Mouse (Mus musculus): ENCODE data around the gene Sept9. TPM values are rescaled to one million over a fixed set of nuclear protein-coding genes. Genes with fewer than 3 reads are reported as not detected.
A peak's percentile ranks its signal among the peaks of the same experiment; 100 is the strongest.
"Not testable (repeated sequence)": the region's sequence is repeated elsewhere in the genome, so short reads cannot be mapped to it uniquely, and the experiment has no call there.

Gene Sept9
- polyA plus RNA-seq, 1 experiment from 2014 or later = 126 TPM

GRCm38 (mm10) chr11:117342490-117342889 is 143.0 kb downstream of the Sept9 start:
- H3K4me3 ChIP-seq (replicated peaks); H3K9me3 ChIP-seq (replicated peaks); H3K4me2 ChIP-seq; H3K9ac ChIP-seq; H3K36me3 ChIP-seq; ATAC-seq (replicated peaks; ENCODE audit: low FRiP score); H3K27ac ChIP-seq; H3K27me3 ChIP-seq: not testable (repeated sequence)
- 95% methylated on average over 6 of the region's 6 CpGs for WGBS
- H3K4me1 ChIP-seq = peaks cover 88% of the 10 kb centered on the region

- Histone ChIP-seq H3K4me1 (peaks cover 90% of the 10 kb centered on the region), H3K9me3 (replicated peaks) (no peaks in the 10 kb centered on the region), H3K36me3 (0 out of 2 replicates have a peak, but pooled peaks cover 7% of the 10 kb centered on the region), H3K9ac (no peak overlapping the region), H3K27me3 (no peaks in the 10 kb centered on the region), H3K4me2 (no peak overlapping the region), H3K4me3 (replicated peaks) (no peak overlapping the region), H3K27ac (peak overlapping the region; percentile 83; the same call in 1 of the 2 replicates)
- WGBS = 69% methylated on average over 5 of the region's 5 CpGs
- no peak for ATAC-seq (replicated peaks; ENCODE audit: low FRiP score)
These were observed 144.3 kb downstream of the Sept9 start for GRCm38 (mm10) chr11:117343800-117344199.

- Histone ChIP-seq H3K27me3 (no peaks in the 10 kb centered on the region), H3K27ac (peak overlapping the region; percentile 83), H3K4me3 (replicated peaks) (no peak overlapping the region), H3K9ac (0 out of 2 replicates have a peak overlapping the region, but pooled peaks have one; percentile 38), H3K4me2 (peak overlapping the region; percentile 26; the same call in 1 of the 2 replicates), H3K4me1 (peaks cover 91% of the 10 kb centered on the region), H3K9me3 (replicated peaks) (no peaks in the 10 kb centered on the region), H3K36me3 (0 out of 2 replicates have a peak, but pooled peaks cover 7% of the 10 kb centered on the region)
- 34% methylated on average over 11 of the region's 11 CpGs for WGBS
- no peak for ATAC-seq (replicated peaks; ENCODE audit: low FRiP score)
These were observed 145.0 kb downstream of the Sept9 start for GRCm38 (mm10) chr11:117344339-117345021.

- 13% methylated on average over 12 of the region's 12 CpGs for WGBS
- H3K9ac ChIP-seq = no peak overlapping the region
These were observed 145.7 kb downstream of the Sept9 start for GRCm38 (mm10) chr11:117345022-117345765.

GRCm38 (mm10) chr11:117347256-117347655 is 147.8 kb downstream of the Sept9 start:
- no peak overlapping the region for H3K4me3 ChIP-seq (replicated peaks)
- H3K9ac ChIP-seq = no peak overlapping the region
- H3K27me3 ChIP-seq = no peaks in the 10 kb centered on the region
- 78% methylated on average over 4 of the region's 4 CpGs for WGBS
- H3K4me1 ChIP-seq = peaks cover 82% of the 10 kb centered on the region
- no peaks in the 10 kb centered on the region for H3K9me3 ChIP-seq (replicated peaks)
- 0 out of 2 replicates have a peak overlapping the region, but pooled peaks have one; percentile 14 for H3K27ac ChIP-seq
- no peak overlapping the region for H3K4me2 ChIP-seq
- ATAC-seq (replicated peaks; ENCODE audit: low FRiP score) = no peak
- H3K36me3 ChIP-seq = peaks cover 10% of the 10 kb centered on the region

More at GRCm38 (mm10) chr11:117345022-117345765, 145.7 kb downstream of the Sept9 start:
- H3K27me3 ChIP-seq = no peaks in the 10 kb centered on the region
- ATAC-seq (replicated peaks; ENCODE audit: low FRiP score) = peak; percentile 53
- H3K4me3 ChIP-seq (replicated peaks) = no peak overlapping the region
- H3K4me2 ChIP-seq = peak overlapping the region; percentile 26
- H3K27ac ChIP-seq = peak overlapping the region; percentile 83
- peaks cover 92% of the 10 kb centered on the region for H3K4me1 ChIP-seq
- H3K9me3 ChIP-seq (replicated peaks) = no peaks in the 10 kb centered on the region
- 0 out of 2 replicates have a peak, but pooled peaks cover 4% of the 10 kb centered on the region for H3K36me3 ChIP-seq

GRCm38 (mm10) chr11:117348429-117349103 is 149.1 kb downstream of the Sept9 start:
- ATAC-seq (replicated peaks; ENCODE audit: low FRiP score) = no peak
- no peaks in the 10 kb centered on the region for H3K9me3 ChIP-seq (replicated peaks)
- H3K27ac ChIP-seq = peak overlapping the region; percentile 81
- 0 out of 2 replicates have a peak overlapping the region, but pooled peaks have one; percentile 0 for H3K9ac ChIP-seq
- no peak overlapping the region for H3K4me3 ChIP-seq (replicated peaks)
- H3K4me2 ChIP-seq = no peak overlapping the region
- WGBS = 37% methylated on average over 10 of the region's 10 CpGs
- H3K36me3 ChIP-seq = peaks cover 24% of the 10 kb centered on the region
- H3K4me1 ChIP-seq = peaks cover 75% of the 10 kb centered on the region
- no peaks in the 10 kb centered on the region for H3K27me3 ChIP-seq

GRCm38 (mm10) chr11:117349429-117350363 is 150.2 kb downstream of the Sept9 start:
- no peak overlapping the region for H3K9ac ChIP-seq
- H3K27ac ChIP-seq = peak overlapping the region; percentile 81
- H3K27me3 ChIP-seq = no peaks in the 10 kb centered on the region
- peaks cover 64% of the 10 kb centered on the region for H3K4me1 ChIP-seq
- no peak overlapping the region for H3K4me3 ChIP-seq (replicated peaks)
- 0 out of 2 replicates have a peak overlapping the region, but pooled peaks have one; percentile 12 for H3K4me2 ChIP-seq
- 17% methylated on average over 20 of the region's 20 CpGs for WGBS
- no peaks in the 10 kb centered on the region for H3K9me3 ChIP-seq (replicated peaks)
- peaks cover 35% of the 10 kb centered on the region for H3K36me3 ChIP-seq
- no peak for ATAC-seq (replicated peaks; ENCODE audit: low FRiP score)

GRCm38 (mm10) chr11:117350462-117351222 is 151.2 kb downstream of the Sept9 start:
- no peaks in the 10 kb centered on the region for H3K27me3 ChIP-seq
- peaks cover 55% of the 10 kb centered on the region for H3K4me1 ChIP-seq
- H3K9me3 ChIP-seq (replicated peaks) = no peaks in the 10 kb centered on the region
- ATAC-seq (replicated peaks; ENCODE audit: low FRiP score) = peak; percentile 38; the same call in 1 of the 2 replicates
- 72% methylated on average over 11 of the region's 11 CpGs for WGBS
- H3K4me2 ChIP-seq = 0 out of 2 replicates have a peak overlapping the region, but pooled peaks have one; percentile 12
- peaks cover 44% of the 10 kb centered on the region for H3K36me3 ChIP-seq
- H3K4me3 ChIP-seq (replicated peaks) = no peak overlapping the region
- H3K27ac ChIP-seq = peak overlapping the region; percentile 81
- H3K9ac ChIP-seq = no peak overlapping the region

- Histone ChIP-seq H3K36me3 (peaks cover 69% of the 10 kb centered on the region), H3K4me1 (peaks cover 30% of the 10 kb centered on the region), H3K27ac (no peak overlapping the region), H3K9me3 (replicated peaks) (no peaks in the 10 kb centered on the region), H3K9ac (no peak overlapping the region), H3K4me2 (no peak overlapping the region), H3K4me3 (replicated peaks) (no peak overlapping the region), H3K27me3 (no peaks in the 10 kb centered on the region)
- WGBS = 91% methylated on average over 11 of the region's 11 CpGs
- no peak for ATAC-seq (replicated peaks; ENCODE audit: low FRiP score)
These were observed 153.7 kb downstream of the Sept9 start for GRCm38 (mm10) chr11:117353126-117353525.

GRCm38 (mm10) chr11:117354107-117354506 is 154.6 kb downstream of the Sept9 start:
- Histone ChIP-seq H3K4me2 (no peak overlapping the region), H3K4me3 (replicated peaks) (no peak overlapping the region), H3K27ac (no peak overlapping the region), H3K4me1 (peaks cover 20% of the 10 kb centered on the region), H3K9me3 (replicated peaks) (no peaks in the 10 kb centered on the region), H3K9ac (no peak overlapping the region), H3K36me3 (peaks cover 76% of the 10 kb centered on the region), H3K27me3 (no peaks in the 10 kb centered on the region)
- WGBS = 83% methylated on average over 4 of the region's 4 CpGs
- ATAC-seq (replicated peaks; ENCODE audit: low FRiP score) = no peak

Measured in kidney, embryonic 15.5 days (tissue).